Mouse (Mus musculus) heart, embryonic 11.5 days (tissue): ENCODE measurements around the gene Clec2l. TPM values are rescaled to one million over a fixed set of nuclear protein-coding genes. Genes with fewer than 3 reads are reported as not detected.

ENCODE experiments used
- ATAC-seq: fragments of 200-750 bp; cut with Nextera tagmentation; replicated peaks from 2 replicates; pipeline ENCODE4 v1.8.0; 2017; ENCODE audit warnings: moderate library complexity; ENCODE audit not compliant: insufficient number of reproducible peaks, low FRiP score, low TSS enrichment
- H3K27ac ChIP-seq: fragments of 300-500 bp; sonication (generic); 2 replicates; pipeline ENCODE4 v1.5.1; 2014; ENCODE audit warnings: mild to moderate bottlenecking, low read depth, low read length
- H3K27me3 ChIP-seq: fragments of 300-500 bp; sonication (generic); 2 replicates; pipeline ENCODE4 v1.6.1; 2014; ENCODE audit warnings: mild to moderate bottlenecking, low read length, mixed read lengths; ENCODE audit not compliant: control insufficient read depth, insufficient read depth
- H3K36me3 ChIP-seq: fragments of 300-500 bp; sonication (generic); 2 replicates; pipeline ENCODE4 v1.6.1; 2014; ENCODE audit warnings: mild to moderate bottlenecking, low read length, moderate library complexity, mixed read lengths; ENCODE audit not compliant: control insufficient read depth, insufficient read depth
- H3K4me1 ChIP-seq: fragments of 300-500 bp; sonication (generic); 2 replicates; pipeline ENCODE4 v1.6.1; 2014; ENCODE audit warnings: low read length; ENCODE audit not compliant: control insufficient read depth, insufficient read depth
- H3K4me2 ChIP-seq: fragments of 300-500 bp; sonication (generic); 2 replicates; pipeline ENCODE4 v1.6.1; 2014; ENCODE audit warnings: mild to moderate bottlenecking, moderate library complexity
- H3K4me3 ChIP-seq: fragments of 300-500 bp; sonication (generic); 2 replicates; pipeline ENCODE4 v1.5.1; 2014; ENCODE audit warnings: low read depth, low read length
- H3K9ac ChIP-seq: fragments of 300-500 bp; sonication (generic); 2 replicates; pipeline ENCODE4 v1.6.1; 2014; ENCODE audit warnings: mild to moderate bottlenecking, low read depth, low read length, moderate library complexity
- H3K9me3 ChIP-seq: fragments of 300-500 bp; sonication (generic); replicated peaks from 2 replicates; pipeline ENCODE4 v1.6.1; 2016; ENCODE audit warnings: low read length; ENCODE audit not compliant: control insufficient read depth
- WGBS: fragments of 180-500 bp; shearing (Covaris S2); extraction: QIAGEN DNeasy Blood & Tissue Kit; methylation state at CpG from one replicate; pipeline ENCODE4 v1.1.7; 2014; ENCODE audit not compliant: insufficient replicate concordance; 5-methylcytosine and 5-hydroxymethylcytosine counted together
- polyA plus RNA-seq: library from polyadenylated mRNA; unstranded; fragments of >200 nt; fragmentation: Nextera tagmentation; extraction: Ambion mirVana; gene quantifications from 2 replicates; pipeline ENCODE4 v1.2.1, GENCODE M21; 2014

The Clec2l gene
- polyA plus RNA-seq, 1 experiment from 2014 or later = 1.1 TPM

DNA sequence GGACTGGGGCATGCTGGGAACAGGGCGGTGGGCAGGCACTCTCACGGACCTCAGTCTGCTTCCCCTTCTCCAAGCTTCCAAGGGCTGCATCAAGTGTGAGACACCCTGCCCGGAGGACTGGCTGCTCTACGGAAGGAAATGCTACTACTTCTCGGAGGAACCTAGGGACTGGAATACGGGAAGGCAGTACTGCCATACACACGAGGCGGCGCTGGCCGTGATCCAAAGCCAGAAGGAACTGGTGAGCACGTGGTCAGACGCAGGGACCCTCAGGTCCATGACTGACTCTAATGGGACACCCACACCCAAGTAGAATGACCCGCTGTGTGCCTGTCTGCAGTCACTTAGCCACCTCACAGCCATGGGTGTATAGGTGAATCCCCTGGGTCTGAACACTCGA lies 13.9 kb downstream of the Clec2l start:
- ATAC-seq = 0 out of 2 replicates have a peak, but pooled peaks have one; percentile 18
- Histone ChIP-seq H3K9me3 (no peaks in the 10 kb centered on the region), H3K4me1 (0 out of 2 replicates have a peak, but pooled peaks cover 5% of the 10 kb centered on the region), H3K4me2 (peak overlapping the region; percentile 6; the same call in 1 of the 2 replicates), H3K4me3 (no peak overlapping the region), H3K9ac (no peak overlapping the region), H3K27ac (no peak overlapping the region), H3K36me3 (no peaks in the 10 kb centered on the region), H3K27me3 (no peaks in the 10 kb centered on the region)
- WGBS = 60% methylated on average over 14 of the region's 14 CpGs

DNA sequence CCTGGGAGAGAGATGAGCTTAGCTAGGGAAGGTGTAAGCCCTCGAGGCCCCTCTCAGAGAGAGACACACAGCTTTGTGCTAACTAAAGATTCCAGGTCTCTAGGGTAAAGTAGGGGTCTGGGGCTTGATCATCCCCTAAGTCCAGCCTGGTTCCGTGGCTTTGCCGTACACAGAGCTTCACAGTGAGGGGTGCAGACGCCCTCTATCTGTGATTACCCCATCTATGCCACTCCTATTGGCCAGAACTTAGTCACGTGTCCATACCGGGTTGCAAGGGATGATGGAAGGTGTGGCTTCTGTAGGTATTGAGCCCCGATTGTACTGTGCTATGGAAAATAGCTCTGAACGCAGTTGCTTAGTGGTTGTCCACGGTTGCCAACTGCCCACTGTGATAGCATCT lies 14.8 kb downstream of the Clec2l start:
- H3K27me3 ChIP-seq = no peaks in the 10 kb centered on the region
- no peaks in the 10 kb centered on the region for H3K9me3 ChIP-seq
- no peak for ATAC-seq
- no peak overlapping the region for H3K4me2 ChIP-seq
- 67% methylated on average over 9 of the region's 9 CpGs for WGBS
- no peak overlapping the region for H3K27ac ChIP-seq
- H3K4me1 ChIP-seq = 0 out of 2 replicates have a peak, but pooled peaks cover 5% of the 10 kb centered on the region
- H3K4me3 ChIP-seq = no peak overlapping the region
- H3K9ac ChIP-seq = no peak overlapping the region
- H3K36me3 ChIP-seq = no peaks in the 10 kb centered on the region

DNA sequence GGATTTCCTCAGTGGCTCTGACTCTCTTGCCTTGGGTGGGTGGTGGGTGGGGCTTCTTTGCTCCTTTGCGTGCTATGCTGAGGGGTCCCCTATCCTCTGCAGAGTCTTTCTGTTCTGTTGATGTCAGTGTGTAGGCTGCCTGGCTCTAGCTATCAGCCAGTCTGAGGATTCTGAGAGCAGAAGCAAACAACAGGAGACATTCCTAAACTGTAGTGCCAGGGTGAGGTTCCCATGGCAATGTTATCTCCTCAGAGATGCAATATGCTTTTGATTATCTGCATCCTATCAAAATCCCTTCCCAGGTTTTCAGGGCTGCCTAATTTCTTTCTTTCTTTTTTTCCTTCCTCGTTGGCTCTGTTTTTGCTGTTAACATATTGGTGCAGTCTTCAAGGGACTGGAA lies 19.7 kb downstream of the Clec2l start:
- Histone ChIP-seq H3K36me3 (no peaks in the 10 kb centered on the region), H3K9me3 (no peaks in the 10 kb centered on the region), H3K4me3 (no peak overlapping the region), H3K9ac (no peak overlapping the region), H3K4me1 (no peaks in the 10 kb centered on the region), H3K27me3 (no peaks in the 10 kb centered on the region), H3K4me2 (no peak overlapping the region), H3K27ac (no peak overlapping the region)
- ATAC-seq = no peak
- WGBS = 68% methylated on average over 2 of the region's 2 CpGs

DNA sequence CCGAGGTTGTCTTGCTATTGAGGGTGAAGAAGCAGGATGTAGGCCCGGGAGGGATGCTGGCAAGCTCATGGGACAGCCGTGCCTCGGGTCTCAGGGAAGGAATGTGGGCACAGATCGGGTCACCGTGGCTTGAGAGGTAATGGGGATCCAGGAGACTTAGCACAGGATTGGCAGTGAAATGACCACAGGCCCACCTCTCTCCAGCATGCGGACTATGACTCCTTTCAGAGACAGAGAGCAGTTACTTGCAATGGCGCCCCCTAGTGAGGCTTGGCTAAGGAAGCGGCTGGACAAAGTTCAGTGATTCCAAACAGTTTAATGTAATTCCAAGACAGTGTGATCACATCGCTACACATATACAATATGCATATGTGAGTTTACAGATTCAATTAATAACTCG lies 24.3 kb downstream of the Clec2l start:
- H3K4me3 ChIP-seq = no peak overlapping the region
- H3K9ac ChIP-seq = no peak overlapping the region
- no peaks in the 10 kb centered on the region for H3K4me1 ChIP-seq
- H3K27me3 ChIP-seq = no peaks in the 10 kb centered on the region
- no peaks in the 10 kb centered on the region for H3K9me3 ChIP-seq
- 61% methylated on average over 11 of the region's 11 CpGs for WGBS
- peaks cover 2% of the 10 kb centered on the region; the same call in 1 of the 2 replicates for H3K36me3 ChIP-seq
- no peak for ATAC-seq
- H3K27ac ChIP-seq = no peak overlapping the region
- no peak overlapping the region for H3K4me2 ChIP-seq

DNA sequence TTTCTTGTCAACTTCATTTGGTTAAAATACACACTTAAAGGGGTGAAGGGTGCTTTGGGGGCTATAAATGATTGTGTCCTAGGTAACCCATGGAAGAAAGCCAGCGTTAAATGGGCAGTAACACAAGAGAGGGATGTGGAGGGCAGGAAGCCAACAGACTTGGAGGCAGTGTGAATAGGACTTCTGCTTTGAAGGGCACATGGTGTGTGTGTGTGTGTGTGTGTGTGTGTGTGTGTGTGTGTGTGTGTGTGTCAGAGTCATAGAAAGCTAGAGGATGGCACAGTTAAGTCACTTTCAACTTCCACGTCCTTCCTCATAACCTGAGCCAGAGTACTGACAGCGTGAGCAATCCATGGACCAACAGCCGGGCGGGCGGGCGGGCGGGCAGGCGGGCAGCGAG lies 26.0 kb downstream of the Clec2l start:
- H3K4me2 ChIP-seq = no peak overlapping the region
- peaks cover 3% of the 10 kb centered on the region; the same call in 1 of the 2 replicates for H3K36me3 ChIP-seq
- H3K4me3 ChIP-seq = no peak overlapping the region
- 85% methylated on average over 10 of the region's 10 CpGs for WGBS
- no peaks in the 10 kb centered on the region for H3K4me1 ChIP-seq
- H3K9ac ChIP-seq = no peak overlapping the region
- no peak for ATAC-seq
- no peak overlapping the region for H3K27ac ChIP-seq
- H3K27me3 ChIP-seq = no peaks in the 10 kb centered on the region
- no peaks in the 10 kb centered on the region for H3K9me3 ChIP-seq

DNA sequence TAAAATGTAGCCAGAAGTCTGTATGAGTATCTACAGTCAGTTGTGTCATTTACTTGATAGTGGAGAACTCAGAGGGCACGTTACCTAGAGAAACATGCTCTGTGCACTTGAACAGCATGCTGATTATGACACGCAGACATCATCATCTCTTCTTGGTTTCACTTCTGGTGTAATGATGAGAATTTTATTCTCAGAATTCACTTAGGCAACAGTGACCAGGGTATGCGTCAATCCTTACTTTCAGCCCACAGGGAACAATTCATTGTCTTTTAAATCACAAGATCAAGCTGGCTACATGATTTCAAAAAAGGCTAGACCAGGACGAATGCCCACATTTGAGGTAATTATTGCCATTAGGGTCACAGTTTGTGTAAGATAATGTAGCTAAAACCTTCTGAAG lies 27.7 kb downstream of the Clec2l start:
- Histone ChIP-seq H3K9me3 (no peaks in the 10 kb centered on the region), H3K4me2 (no peak overlapping the region), H3K27ac (no peak overlapping the region), H3K4me3 (no peak overlapping the region), H3K4me1 (no peaks in the 10 kb centered on the region), H3K27me3 (no peaks in the 10 kb centered on the region), H3K36me3 (peaks cover 8% of the 10 kb centered on the region; the same call in 1 of the 2 replicates), H3K9ac (no peak overlapping the region)
- 87% methylated on average over 4 of the region's 4 CpGs for WGBS
- ATAC-seq = no peak

DNA sequence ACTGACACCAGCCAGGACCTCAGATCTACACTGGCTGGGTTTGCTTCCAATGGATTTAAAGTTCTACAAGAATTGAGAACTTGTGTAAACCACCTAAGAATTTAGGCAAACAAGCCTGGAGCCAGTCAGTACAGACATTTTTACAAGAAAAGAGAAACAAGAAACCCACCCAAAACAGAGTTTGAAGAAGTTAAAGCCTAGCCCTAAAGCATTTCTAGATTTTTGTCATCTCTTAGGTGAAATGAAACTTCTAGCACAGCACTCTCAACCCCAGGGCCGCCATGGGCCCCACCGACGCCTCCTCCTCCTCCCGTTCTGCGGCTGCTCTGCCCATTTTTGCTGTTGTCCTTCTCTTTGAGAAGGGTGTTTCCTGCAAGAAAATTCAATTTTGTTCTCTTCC lies 28.2 kb downstream of the Clec2l start:
- 94% methylated on average over 5 of the region's 5 CpGs for WGBS
- no peak overlapping the region for H3K9ac ChIP-seq
- H3K27ac ChIP-seq = no peak overlapping the region
- H3K36me3 ChIP-seq = peaks cover 8% of the 10 kb centered on the region; the same call in 1 of the 2 replicates
- no peaks in the 10 kb centered on the region for H3K9me3 ChIP-seq
- no peak overlapping the region for H3K4me3 ChIP-seq
- no peaks in the 10 kb centered on the region for H3K27me3 ChIP-seq
- H3K4me2 ChIP-seq = no peak overlapping the region
- ATAC-seq = no peak
- H3K4me1 ChIP-seq = no peaks in the 10 kb centered on the region

DNA sequence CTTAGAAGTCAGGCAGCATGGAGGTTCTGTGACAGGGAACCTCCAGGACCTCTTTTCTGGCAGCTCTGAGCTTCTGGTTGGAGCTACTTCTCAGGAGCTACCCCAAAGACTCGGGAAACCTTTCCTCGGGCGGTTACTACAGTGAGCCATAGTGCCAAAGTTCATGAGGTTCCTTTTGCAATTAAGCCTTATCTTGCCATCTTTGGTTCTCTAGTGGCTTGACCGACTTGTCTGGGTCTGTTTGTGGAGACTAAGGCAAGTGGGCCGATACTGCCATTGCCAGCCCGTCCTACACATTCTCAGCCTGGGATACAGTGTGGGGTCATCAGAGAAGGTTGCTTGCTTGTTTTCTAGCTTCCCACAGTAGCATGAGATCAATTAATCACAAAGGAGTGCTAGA lies 29.7 kb downstream of the Clec2l start:
- WGBS = 88% methylated on average over 6 of the region's 6 CpGs
- no peaks in the 10 kb centered on the region for H3K27me3 ChIP-seq
- H3K4me1 ChIP-seq = no peaks in the 10 kb centered on the region
- no peak overlapping the region for H3K9ac ChIP-seq
- H3K9me3 ChIP-seq = no peaks in the 10 kb centered on the region
- no peak for ATAC-seq
- peaks cover 16% of the 10 kb centered on the region; the same call in 1 of the 2 replicates for H3K36me3 ChIP-seq
- H3K4me3 ChIP-seq = no peak overlapping the region
- no peak overlapping the region for H3K27ac ChIP-seq
- no peak overlapping the region for H3K4me2 ChIP-seq

DNA sequence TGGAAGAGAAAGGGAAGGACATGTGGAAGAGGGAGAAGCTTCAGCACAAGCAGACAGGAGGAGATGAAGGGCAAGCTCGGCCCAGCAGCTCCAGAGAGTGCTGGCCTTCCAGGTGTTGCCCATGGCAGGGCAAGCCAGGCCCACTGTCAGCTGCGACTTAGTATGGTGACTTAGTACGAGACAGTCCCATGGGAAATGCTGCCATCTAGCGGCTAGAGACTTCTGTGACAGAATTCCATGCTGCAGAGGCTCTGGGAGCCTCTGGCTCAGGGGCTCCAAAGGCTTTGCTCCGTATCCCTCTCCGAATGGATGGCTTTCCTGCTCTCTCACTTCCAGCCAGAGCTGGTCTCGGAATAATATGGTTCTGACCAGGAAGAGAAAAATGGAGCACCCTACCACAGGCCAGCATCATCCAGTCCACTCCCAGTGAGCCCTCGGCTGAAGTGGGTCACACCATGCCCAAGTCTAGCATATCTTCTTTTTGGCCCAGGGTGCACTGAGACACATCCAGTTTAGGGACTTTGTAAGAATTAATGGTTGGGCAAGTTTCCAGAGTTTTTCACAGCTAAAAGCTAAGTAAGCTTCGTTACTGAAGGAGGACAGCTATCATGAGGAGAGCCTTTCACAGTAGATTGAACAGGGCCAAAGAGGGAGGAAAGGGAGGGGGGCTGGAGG lies 32.6 kb downstream of the Clec2l start:
- Histone ChIP-seq H3K27me3 (no peaks in the 10 kb centered on the region), H3K4me3 (no peak overlapping the region), H3K36me3 (peaks cover 23% of the 10 kb centered on the region), H3K9ac (no peak overlapping the region), H3K9me3 (no peaks in the 10 kb centered on the region), H3K27ac (no peak overlapping the region), H3K4me2 (no peak overlapping the region), H3K4me1 (no peaks in the 10 kb centered on the region)
- WGBS = 30% methylated on average over 9 of the region's 9 CpGs
- 0 out of 2 replicates have a peak, but pooled peaks have one; percentile 31 for ATAC-seq
